Mouse (Mus musculus) CH12.LX (cell line): ENCODE data around the gene Adra2c.

Source experiments
- CHD2 ChIP-seq: IDR thresholded peaks from 2 replicates; pipeline ENCODE4 v1.6.1; 2011; ENCODE audit warnings: low read length, improper control_type of control experiment
- CTCF ChIP-seq, 2 experiments: IDR thresholded peaks in 1 of 2; conservative IDR thresholded peaks in 1 of 2; 2 replicates each; pipeline ENCODE4 v1.5.1; 2011 to 2012; ENCODE audit warnings: low read depth in 2 of 2, low read length in 2 of 2, improper control_type of control experiment in 1 of 2, inconsistent platforms in 1 of 2, mild to moderate bottlenecking in 1 of 2, moderate library complexity in 1 of 2
- MAFK ChIP-seq: IDR thresholded peaks from 2 replicates; pipeline ENCODE4 v1.6.1; 2011; ENCODE audit warnings: low read length, improper control_type of control experiment; ENCODE audit not compliant: insufficient replicate concordance
- MAX ChIP-seq: IDR thresholded peaks from 2 replicates; pipeline ENCODE4 v1.6.1; 2011; ENCODE audit warnings: low read length, improper control_type of control experiment
- MXI1 ChIP-seq: IDR thresholded peaks from 2 replicates; pipeline ENCODE4 v1.6.1; 2011; ENCODE audit warnings: mild to moderate bottlenecking, low read depth, low read length, improper control_type of control experiment
- PAX5 ChIP-seq: IDR thresholded peaks from 2 replicates; pipeline ENCODE4 v1.6.1; 2012; ENCODE audit warnings: low read length, inconsistent platforms, mixed read lengths
- POLR2A ChIP-seq: IDR thresholded peaks from 2 replicates; pipeline ENCODE4 v1.6.1; 2011; ENCODE audit warnings: low read depth, mild to moderate bottlenecking, improper control_type of control experiment, low read length
- POLR2AphosphoS2 ChIP-seq: IDR thresholded peaks from 2 replicates; pipeline ENCODE4 v1.6.1; 2011; ENCODE audit warnings: low read depth, low read length, improper control_type of control experiment
- TBP ChIP-seq: conservative IDR thresholded peaks from 2 replicates; pipeline ENCODE4 v1.6.1; 2011; ENCODE audit warnings: low read depth, low read length, improper control_type of control experiment
- USF1 ChIP-seq: IDR thresholded peaks from 2 replicates; pipeline ENCODE4 v1.6.1; 2014; ENCODE audit warnings: low read depth, mild to moderate bottlenecking, inconsistent platforms, low read length, improper control_type of control experiment
- ZC3H11A ChIP-seq: IDR thresholded peaks from 2 replicates; pipeline ENCODE4 v1.6.1; 2012; ENCODE audit warnings: low read depth, mild to moderate bottlenecking, inconsistent platforms, low read length, improper control_type of control experiment

DNA sequence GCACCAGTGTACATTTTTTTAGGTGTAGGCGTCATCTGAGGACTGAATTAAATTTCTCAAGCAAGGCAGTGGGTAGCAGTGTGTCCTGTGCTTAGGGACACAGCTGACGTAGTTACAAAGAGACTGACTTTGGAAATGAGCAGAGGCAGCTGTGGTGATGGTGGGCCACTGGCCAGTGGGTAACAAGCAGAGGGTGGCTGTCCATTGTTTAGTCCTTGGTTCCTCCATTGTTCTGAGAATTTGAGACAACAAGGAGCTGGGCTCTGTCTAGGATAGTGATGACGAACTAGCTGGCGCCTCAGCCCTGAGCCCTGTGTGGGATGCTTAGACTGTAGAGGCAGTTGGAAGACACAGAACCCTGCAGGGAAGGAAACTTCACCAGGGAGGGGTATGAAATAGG lies 52.7 kb downstream of the Adra2c start:
- TF ChIP-seq POLR2A (no peak), MAFK (no peak), MXI1 (no peak), PAX5 (no peak), CTCF (conservative IDR thresholded peaks at IDR 0.05 in 1 of 2, IDR thresholded peaks at IDR 0.05 in 1 of 2; ENCODE audit: low read depth in 2 of 2, low read length in 2 of 2) (no peak), MAX (no peak), CHD2 (no peak), ZC3H11A (no peak), USF1 (no peak), POLR2AphosphoS2 (no peak), TBP (no peak)
